Mouse (Mus musculus) left cerebral cortex, postnatal 25 days (tissue): Measurements from ENCODE around the gene Zfp277. TPM values are rescaled to one million over a fixed set of nuclear protein-coding genes. Genes with fewer than 3 reads are reported as not detected.
A peak's percentile ranks its signal among the peaks of the same experiment; 100 is the strongest.

Source experiments
- DNase-seq, 2 experiments: peaks; one replicate each; pipeline ENCODE4 v3.0.0; 2022; ENCODE audit warnings: low spot score in 2 of 2, mixed read lengths in 1 of 2
- intact Hi-C: fragments of 180-260 bp; cut with DNase I; formaldehyde crosslinking; loops from one replicate; pipeline ENCODE4 v1.15.1; 2025
- total RNA-seq, 2 experiments: library from RNA; stranded (reverse); gene quantifications; 2 replicates each; pipeline ENCODE4 v1.2.3; 2021

Gene Zfp277
- total RNA-seq, 2 experiments from 2014 or later = 18.2 to 19.6 TPM

DNA sequence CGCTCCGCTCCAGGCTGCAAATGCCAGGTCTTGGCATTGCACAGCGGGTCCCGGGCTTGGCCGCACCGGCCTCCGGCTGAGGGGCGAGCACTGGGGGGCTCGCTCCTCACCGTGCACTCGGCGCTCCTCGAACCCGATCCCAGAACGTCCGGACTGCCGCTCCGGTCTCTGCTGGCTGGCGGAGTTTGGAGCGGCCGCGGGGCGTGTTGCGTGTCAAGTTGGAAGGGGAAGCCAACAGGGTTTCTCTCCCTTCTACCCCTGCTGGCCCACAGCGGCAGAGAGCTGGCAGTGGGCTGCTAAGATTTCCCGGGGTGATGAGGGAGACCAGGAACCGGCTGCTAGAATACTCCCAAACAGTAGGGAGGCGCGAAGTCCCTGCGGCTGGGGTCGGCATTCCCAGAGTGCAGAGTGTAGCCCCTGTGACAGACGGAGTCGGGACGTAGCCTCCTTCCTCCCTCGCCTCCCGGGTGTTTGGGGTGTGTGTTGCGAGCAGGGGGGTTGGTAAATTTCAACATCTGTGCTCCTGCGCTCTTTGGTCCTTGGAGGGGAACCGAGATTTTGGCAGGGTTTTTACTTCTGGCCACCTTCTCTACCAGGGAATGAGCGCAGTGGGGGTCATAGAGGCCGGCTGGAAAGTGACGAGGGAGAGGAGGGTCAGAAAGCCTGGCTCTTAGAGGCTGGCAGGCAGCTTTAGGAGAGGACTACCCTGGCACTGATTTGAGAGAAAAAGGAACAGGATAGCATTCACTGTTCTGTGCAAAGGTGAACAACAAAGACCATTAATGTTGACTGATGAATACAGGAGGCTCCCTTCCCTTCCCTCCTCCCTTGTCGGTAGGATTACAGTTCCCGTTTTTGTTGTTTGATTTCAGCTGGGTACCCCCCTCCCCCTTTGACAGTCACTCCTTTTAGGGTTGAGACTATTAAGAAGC is 1.0 kb upstream of the Zfp277 start:
- peak; percentile 37 to 57 for DNase-seq
- intact Hi-C loops = loop anchor here (2.0 to 10.0 kb wide), 3 partner anchors 184 to 368 kb away; no protein-coding TSS in a partner anchor

DNA sequence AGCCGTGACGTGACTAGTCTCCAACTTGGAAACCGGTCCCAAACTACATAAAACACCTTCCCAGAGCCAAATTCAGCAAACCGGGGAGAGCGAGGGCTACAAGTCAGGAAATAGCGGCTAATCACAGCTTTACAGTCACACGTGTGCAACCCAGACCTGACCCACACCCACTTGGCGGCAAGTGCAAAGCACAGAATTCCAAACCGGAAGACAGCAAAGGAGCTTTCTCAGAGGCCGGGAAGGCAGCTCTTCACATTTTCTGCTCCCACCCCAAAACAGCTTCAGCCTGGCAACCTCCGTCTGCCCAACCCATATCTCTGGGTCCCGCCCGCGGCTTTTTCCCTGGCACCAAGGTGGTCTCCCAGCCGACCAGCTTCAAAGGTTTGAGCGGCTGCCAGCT is 496 bp downstream of the Zfp277 start:
- intact Hi-C loops = loop anchor here (5.0 to 10.0 kb wide), 2 partner anchors 232 to 370 kb away; no protein-coding TSS in a partner anchor
- no peak for DNase-seq

DNA sequence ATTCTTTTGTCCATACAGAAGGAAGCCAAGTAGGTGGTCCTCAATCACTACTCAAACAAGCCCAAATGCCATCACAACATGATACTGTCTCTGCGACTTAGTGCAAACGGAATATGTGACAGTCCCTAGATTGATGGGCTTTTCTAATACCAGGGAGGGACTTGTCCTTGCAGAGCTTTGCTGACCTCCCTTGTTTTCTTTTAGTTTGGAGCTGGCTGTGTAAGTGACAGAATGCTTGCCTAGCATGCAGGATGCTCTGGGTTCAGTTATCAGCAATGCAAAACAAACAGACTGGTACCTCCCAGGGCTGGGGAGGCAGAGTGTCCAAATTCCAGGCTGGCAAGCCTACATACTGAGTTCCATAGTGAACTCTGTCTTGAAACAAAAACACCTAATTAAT is 7.7 kb downstream of the Zfp277 start:
- intact Hi-C loops = no loop called here
- DNase-seq = no peak

DNA sequence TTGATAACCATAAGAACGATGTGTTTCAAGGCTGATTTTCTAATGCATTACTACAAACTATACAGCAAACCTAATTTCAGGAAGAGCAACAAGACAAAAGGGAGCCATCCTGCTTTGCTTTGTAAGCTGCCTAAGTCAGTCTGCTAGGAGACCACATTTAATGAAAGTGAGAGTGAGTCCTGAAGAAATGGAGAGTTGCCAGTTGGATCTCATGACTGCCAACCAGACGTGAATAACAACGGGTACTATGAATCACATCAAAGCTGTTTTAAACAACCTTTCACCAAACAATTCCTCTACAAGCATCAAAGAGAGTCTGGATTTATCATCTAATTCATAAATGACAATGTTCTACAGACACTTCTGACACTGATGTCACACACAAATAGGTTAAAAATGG is 11.6 kb downstream of the Zfp277 start:
- intact Hi-C loops = no loop called here
- DNase-seq = peak in 1 of 2 experiments; percentile 24

DNA sequence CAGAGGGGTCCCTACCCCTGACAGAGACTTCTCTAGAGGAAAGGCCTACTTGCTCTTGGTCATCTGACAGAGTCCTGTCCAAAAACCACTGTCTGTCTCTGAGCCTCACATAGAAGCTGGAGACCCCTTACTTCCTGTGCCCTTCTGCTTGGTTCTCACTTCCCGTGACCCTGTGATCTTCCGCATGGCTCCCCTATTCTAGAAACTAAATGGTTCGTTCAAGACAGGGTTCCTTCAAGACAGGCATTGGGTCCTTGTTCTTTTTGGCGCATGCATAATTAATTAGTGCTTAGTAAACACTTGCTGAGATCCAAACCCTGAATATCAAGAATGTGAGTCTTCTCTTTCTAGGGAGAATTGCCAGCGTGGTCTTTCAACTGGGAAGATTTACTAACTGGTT is 14.6 kb downstream of the Zfp277 start:
- intact Hi-C loops = no loop called here
- no peak for DNase-seq

DNA sequence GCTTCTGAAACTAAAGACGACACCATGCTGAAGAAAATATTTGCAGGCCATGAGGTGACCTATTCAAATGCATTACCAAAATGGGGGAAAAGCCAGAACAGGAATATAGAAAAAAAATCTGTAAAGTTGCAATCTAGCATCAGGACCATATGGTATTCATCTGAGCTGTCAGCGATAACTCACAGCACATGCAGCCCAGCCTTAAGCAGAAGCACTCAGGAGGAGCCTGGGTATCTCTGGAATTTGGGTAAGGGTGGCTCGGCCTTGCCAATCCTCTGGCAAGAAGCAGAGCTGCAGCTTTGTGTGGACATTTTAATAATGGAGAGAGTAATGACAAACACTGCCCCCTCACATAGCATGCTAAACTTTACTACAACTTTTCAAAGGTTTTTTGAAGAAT is 15.7 kb downstream of the Zfp277 start:
- DNase-seq = no peak
- intact Hi-C loops = no loop called here

DNA sequence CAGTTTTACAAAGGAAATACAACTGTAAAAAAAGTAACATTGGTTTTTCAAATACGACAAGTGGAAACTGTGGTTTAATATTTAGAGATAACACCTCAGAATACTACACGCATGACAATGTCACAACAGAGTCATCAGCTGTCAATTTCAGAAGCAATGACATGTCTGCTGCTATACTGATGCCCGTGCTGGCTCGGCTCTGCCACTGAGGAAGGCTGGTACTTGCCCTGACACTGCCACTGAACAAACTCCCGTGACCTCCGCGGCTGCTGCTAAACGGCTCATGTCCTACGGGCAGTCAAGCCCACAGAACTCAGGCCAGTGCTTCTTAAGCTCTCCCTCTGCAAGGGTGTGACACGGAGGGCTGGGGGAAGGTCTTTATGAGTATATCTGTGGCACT is 18.1 kb downstream of the Zfp277 start:
- DNase-seq = no peak
- intact Hi-C loops = no loop called here

DNA sequence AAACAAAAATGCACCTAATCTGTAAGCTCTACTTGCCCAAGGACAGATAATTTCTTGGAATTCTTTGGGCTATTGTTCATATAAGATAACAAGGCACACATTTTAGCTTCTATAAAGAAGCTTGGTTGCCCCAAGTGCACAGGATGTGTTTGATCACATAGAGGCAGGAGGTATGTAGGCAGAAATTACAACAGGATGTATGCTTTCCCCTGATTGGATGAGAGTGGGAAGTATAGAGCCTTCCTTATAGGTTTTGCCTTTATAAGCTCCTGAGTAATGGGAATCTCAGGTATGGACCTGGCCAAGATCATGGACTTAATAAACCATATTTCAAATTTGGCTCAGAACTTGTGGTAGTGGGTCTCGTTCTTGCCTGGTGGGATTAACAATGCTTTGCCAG is 20.7 kb downstream of the Zfp277 start:
- DNase-seq = no peak
- intact Hi-C loops = no loop called here

DNA sequence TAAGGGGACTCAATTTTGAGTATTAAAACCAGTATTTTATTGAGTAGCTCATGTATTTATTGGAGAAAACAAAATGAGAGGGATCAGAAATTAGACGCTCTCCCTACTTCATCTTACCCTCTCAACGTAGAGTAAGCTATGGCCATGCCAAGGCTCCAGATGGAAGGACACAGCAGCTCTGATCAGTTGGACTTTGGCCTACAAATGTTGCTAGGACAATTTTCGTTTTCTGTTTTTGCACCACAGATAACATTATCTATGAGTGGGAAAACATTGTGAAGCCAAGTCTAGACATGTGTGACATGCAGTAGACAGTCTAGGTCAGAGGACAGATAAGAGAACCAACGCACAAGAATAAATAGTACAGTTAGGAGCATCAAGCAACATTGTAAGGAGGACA is 28.4 kb downstream of the Zfp277 start:
- no peak for DNase-seq
- intact Hi-C loops = no loop called here

DNA sequence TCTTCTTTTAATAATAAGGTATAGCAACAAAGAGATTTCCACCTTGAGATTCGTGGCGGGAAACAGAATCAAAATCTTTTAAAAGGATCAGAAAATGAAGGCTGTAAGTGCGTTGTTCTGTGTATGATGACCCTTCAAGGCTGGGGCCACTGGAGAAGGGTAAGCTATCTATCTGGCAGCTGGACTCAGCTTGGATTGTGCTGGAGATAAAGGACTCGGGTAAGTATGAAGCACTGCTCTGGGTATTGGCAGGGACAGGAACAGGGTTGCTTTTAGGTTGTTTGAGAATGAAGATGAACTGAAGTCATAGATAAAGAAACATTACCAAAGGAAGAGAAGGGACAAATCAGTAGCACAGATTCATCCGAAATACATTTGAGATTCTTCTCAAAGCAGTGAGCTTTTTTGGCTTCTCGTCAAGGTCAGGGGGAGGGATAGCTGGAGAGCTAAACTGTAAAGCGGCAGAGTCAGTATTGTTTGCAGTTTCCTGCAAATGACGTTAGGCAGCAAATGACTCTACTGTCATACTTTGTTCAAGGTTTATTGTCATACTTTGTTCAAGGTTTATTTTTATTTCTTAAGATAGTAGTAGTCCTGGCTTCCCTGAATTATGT is 30.3 kb downstream of the Zfp277 start:
- intact Hi-C loops = no loop called here
- DNase-seq = peak in 1 of 2 experiments; percentile 16

DNA sequence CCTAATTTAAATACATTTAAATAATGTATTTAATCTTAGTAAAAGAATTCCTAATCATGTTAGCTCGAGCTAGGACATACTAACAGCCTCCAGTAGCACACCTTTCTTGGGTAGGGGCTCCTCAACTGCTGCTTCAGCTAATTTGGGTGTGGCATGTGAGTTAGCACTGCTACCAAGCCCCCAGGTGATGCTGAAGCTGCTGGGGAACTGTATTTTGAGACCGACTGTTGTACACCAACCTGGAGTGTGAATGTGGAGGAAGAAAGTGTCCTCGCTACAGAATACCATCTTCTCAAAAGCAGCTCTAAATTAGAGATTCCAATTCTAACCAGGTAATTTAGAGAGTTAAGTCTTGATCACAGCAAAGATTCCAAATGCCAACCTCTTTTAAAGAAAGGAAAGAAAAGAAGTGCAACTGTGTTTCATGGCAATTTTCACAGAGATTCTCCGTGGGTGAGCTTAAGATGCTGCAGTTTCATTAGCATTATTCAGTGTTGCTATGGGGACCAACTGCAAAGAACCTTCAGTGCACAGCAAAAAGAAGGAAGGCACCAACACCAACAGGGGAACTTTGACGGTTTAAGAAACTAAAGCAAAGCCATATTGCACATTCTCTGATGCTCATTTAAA is 30.9 kb downstream of the Zfp277 start:
- intact Hi-C loops = no loop called here
- peak; percentile 43 to 75 for DNase-seq

DNA sequence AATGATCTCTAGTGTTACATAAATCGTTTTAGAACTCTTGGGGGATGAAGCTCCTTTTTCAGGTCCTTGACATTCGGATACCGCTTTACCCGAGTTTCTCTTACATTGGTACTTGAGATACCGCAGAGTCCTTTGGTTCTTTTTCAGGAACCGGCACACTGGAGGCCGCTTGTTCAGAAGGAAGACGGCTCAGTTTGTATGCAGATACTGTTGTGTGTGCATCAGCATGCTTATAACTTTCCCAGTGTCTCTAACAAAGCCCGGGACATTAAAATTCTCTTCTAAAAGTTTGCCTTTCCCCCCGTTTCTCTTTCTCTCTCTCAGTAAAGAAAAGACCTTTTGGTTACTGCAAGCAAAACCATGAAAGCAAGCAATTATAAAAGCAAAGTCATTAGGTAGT is 45.9 kb downstream of the Zfp277 start:
- intact Hi-C loops = no loop called here
- DNase-seq = no peak

DNA sequence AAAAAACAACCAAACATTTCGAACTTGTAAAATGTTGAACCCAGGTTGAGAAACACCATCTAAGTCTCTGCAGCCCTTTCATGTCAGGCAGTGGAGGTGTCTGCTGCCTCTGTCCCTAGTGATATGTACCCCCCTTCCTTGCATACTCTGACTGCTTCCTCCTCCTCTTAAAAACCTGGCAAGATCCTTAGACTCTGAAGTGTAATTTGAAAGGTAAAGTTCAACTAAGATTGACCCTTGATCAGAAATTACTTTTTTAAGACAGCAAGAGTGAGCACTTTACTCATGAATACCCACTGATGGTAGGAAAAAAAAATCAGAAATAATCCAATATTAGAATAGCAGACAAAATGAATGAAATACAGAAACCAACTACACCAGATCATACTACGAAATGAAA is 46.3 kb downstream of the Zfp277 start:
- DNase-seq = no peak
- intact Hi-C loops = no loop called here

DNA sequence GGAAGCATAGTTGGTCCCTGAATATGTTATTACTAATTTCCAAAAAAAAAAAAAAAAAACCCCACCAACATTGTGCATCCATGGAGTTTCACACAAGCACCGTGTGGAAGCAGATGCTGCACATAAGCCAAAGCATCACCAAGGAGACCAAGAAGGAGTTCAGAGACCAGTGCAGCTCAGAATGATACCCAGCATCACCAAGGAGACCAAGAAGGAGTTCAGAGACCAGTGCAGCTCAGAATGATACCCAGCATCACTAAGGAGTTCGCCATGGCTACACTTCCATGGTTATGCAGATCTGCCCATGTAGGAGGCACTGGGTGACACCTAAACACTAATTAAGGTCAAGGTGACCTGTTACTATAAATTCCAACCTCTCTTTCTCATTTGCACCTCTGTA is 46.8 kb downstream of the Zfp277 start:
- intact Hi-C loops = no loop called here
- no peak for DNase-seq

DNA sequence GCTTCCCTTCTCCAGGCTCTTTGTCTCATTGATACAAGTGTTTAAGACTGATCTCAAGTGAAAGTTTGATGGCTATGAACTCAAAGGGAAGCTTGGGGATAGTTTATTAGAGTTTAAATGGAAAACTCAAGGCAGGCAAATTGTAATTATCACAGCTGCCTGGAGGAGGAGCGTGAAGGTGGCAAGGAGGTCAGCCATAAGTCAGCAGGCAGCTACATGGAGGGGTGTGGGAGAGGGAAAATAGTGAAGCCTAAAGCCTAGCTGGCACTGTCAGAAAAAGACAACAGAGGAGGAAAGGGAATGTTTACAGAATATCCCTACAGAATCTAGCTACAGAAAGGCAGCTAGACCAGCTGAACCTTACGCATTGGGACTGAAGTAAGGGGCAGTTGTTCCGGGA is 52.8 kb downstream of the Zfp277 start:
- intact Hi-C loops = no loop called here
- no peak for DNase-seq

DNA sequence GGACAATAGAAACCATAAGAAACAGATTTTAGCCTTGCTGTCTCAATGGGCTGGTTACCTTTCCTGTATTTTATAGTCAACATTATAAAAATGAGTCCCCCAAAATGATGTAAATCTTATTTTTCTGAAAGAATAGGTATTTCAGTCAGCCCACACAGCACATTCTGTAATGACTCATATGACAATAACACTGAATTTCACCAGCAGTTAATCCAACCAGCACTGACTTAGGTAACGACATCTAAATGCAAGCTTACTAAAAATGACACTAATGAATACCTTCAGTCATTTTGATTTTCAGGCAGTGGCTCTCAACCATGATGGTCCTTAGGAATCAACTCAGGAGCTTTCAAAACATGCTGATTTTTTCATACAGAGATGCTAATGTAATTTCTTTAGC is 54.4 kb downstream of the Zfp277 start:
- DNase-seq = no peak
- intact Hi-C loops = no loop called here

DNA sequence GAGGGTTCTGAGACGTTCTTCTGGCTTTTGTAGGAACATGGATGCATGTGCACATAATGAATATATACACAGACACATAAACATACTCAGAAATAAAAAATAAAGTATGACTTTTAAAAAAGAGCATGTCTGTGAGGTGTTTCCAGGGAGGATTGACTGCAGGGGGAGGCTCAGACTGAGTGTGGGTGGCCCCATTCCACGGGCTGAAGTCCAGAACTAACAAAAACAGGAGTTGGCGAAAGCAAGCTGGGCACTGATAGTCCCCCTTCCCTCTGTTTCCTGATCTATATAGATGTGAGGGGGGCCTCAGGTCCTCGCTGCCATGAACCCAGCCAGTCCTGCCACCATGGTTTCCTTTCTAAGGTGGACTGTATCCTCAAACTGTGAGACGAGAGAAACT is 57.9 kb downstream of the Zfp277 start:
- intact Hi-C loops = no loop called here
- DNase-seq = no peak

DNA sequence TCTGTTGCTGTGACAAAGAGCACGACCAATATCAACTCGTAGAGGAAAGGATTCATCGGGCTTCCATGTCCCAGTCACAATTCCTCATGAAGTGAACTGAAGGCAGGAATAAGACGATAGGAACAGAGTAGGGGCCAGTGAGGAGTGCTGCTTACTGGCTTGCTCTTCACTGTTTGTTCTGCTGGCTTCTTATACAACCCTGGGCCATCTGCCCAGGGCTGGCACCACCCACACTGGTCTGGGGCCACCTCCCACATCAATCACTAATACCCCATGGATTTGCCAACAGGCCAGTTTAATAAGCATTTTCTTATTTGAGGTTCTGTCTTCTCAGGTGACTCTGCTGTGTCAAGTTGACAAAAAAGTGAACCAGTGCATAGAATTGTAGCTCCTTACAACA is 60.4 kb downstream of the Zfp277 start:
- intact Hi-C loops = no loop called here
- no peak for DNase-seq

DNA sequence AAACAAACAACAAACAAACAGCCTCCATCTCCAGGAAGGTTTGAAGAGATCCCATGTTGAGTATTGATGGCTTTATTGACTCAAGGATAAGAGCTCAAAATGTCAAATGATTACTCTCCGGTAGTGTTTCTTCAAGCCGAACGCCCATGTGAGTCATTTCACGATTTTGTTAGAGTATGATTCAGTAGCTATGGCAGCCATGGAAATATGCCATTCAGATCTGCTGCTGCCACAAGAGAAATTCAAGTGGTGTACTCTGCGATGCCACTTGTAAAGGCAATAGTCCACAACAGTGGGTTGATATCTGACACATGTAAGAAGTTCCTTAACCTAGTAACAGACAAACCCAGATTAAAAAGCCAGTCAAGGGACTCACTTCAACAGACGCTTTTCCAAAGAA is 62.0 kb downstream of the Zfp277 start:
- peak in 1 of 2 experiments; percentile 58 for DNase-seq
- intact Hi-C loops = loop anchor here (5.0 kb wide), 1 partner anchor 126 kb away; no protein-coding TSS in a partner anchor

DNA sequence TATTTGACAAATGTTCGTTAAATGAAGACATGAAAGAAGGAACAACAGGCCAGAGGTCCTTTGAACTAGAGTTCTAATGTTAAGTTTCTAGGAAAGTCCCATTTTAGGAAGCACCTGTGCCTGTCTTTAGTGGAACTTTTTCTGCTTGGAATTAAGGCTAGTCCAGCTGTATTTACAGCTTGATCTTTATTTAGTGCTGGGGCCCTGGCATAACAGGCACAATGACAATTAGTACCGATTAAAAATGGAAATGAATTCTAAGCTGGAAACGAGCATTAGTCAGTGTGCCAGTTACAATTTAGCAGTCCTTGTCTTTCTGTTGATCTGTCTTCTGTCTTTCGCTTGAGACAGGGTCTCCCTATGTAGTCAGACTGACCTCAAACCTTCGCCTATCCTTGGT is 63.2 kb downstream of the Zfp277 start:
- no peak for DNase-seq

More for the DNA sequence above, 63.2 kb downstream of the Zfp277 start:
- intact Hi-C loops = loop anchor here (5.0 kb wide), 1 partner anchor 125 kb away; no protein-coding TSS in a partner anchor
